Mouse (Mus musculus) limb, embryonic 10.5 days (tissue): ENCODE measurements at regions not wholly inside any gene's neighbourhood (a gene's known extent, or its start where the extent isn't known, plus 50 kb on each side); places are given as distances from the start of the nearest gene placed in this dataset.

Experiments used
- DNase-seq: peaks from one replicate; pipeline ENCODE4 v3.0.0-alpha.2; 2017; ENCODE audit warnings: low spot score
- H3K27ac ChIP-seq: fragments of 300-500 bp; sonication (generic); 2 replicates; pipeline ENCODE4 v1.5.1; 2016; ENCODE audit warnings: mild to moderate bottlenecking
- H3K27me3 ChIP-seq: fragments of 300-500 bp; sonication (generic); 2 replicates; pipeline ENCODE4 v1.6.1; 2016; ENCODE audit warnings: low read depth, mild to moderate bottlenecking; ENCODE audit not compliant: poor library complexity, severe bottlenecking
- H3K36me3 ChIP-seq: fragments of 300-500 bp; sonication (generic); 2 replicates; pipeline ENCODE4 v1.6.1; 2016; ENCODE audit warnings: mild to moderate bottlenecking, moderate library complexity
- H3K4me1 ChIP-seq: fragments of 300-500 bp; sonication (generic); 2 replicates; pipeline ENCODE4 v1.6.1; 2016
- H3K4me3 ChIP-seq: fragments of 300-500 bp; sonication (generic); 2 replicates; pipeline ENCODE4 v1.5.1; 2016; ENCODE audit warnings: mild to moderate bottlenecking, moderate library complexity
- H3K9me3 ChIP-seq: fragments of 300-500 bp; sonication (generic); replicated peaks from 2 replicates; pipeline ENCODE4 v1.6.1; 2016; ENCODE audit warnings: mild to moderate bottlenecking
- WGBS: fragments of 180-500 bp; shearing (Covaris S2); methylation state at CpG from one replicate; pipeline ENCODE4 v1.1.7; 2016; 5-methylcytosine and 5-hydroxymethylcytosine counted together

DNA sequence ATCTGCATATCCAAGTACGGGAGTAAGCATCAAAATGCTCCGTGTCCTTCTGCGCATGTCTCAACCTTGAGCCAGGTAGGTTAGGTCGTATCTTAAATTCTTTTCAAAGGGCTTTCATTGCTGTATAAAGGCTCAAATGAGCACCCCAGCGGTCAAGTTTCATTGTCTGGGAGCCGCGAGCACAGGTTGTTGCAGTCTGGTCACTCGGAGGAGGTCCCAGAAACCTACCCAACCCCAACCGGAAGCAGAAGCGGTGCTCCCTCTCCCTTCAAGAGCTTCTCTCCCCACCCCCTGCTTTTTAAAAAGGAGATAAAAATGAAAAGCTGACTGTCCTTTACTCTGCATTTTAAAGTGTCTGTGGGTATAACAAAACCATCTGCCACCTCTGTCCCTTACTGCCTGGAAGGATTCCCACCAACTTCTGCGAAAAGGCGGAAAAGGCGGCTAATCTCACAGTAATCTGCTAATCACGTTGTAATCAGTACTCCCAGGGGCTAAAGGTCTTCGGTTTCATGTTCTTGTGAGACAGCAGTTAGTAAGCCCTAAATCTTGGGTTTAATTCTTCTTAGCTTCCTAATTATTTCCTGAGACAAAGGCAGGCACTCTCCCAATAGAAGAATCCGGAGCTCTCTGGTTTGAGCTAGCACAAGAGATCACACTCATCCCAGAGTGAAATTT is 2081.0 kb downstream of the A830018L16Rik start:
- Histone ChIP-seq H3K27ac (0 out of 2 replicates have a peak overlapping the region, but pooled peaks have one; percentile 40), H3K4me1 (peaks cover 7% of the 10 kb centered on the region), H3K4me3 (peak overlapping the region; percentile 40), H3K9me3 (no peaks in the 10 kb centered on the region), H3K27me3 (no peaks in the 10 kb centered on the region), H3K36me3 (no peaks in the 10 kb centered on the region)
- WGBS, result 21% methylated on average over 16 of the region's 16 CpGs
- DNase-seq, result peak; percentile 38

DNA sequence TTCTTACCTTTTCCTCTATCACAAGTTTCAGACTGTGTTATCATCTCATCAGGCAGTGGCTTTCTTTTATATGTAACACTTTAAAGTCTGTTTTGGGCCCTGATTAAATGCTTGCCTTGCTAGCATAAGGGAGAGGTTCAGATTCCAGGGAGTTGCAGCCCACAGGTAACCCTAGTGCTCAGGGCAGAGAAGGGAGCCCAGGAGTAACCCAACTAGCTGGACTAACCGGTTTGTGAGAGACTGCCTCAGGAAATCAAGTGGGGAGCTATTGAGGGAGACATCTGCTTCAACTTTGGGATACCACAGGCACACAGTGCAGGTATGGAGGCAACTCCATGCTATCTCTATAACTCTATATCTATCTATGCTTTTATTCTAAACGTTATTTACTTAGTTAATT is 2082.5 kb downstream of the A830018L16Rik start:
- H3K4me3 ChIP-seq, result no peak overlapping the region
- peaks cover 7% of the 10 kb centered on the region for H3K4me1 ChIP-seq
- 20% methylated on average over 2 of the region's 2 CpGs for WGBS
- H3K27me3 ChIP-seq, result no peaks in the 10 kb centered on the region
- no peak overlapping the region for H3K27ac ChIP-seq
- H3K9me3 ChIP-seq, result no peaks in the 10 kb centered on the region
- H3K36me3 ChIP-seq, result no peaks in the 10 kb centered on the region
- no peak for DNase-seq

DNA sequence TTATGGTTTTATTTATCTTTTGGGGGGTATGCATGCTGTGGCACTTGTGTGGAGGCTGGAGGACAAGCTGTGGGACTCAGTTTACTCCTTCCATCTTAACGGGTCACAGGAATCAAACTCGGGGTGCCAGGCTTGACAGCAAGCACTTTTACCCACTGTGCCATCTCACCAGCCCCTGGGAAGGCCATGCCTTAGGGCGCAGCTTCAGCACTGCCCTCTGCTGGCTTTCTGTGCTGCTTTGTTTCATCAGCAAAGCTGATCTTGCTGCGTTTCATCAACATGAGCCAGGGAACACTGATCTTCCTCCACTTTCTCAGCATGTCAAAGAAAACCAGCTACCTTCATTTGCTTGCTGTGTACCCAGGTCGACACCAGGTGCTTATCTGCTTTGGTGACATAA is 2086.6 kb downstream of the A830018L16Rik start:
- H3K36me3 ChIP-seq, result no peaks in the 10 kb centered on the region
- 31% methylated on average over 5 of the region's 5 CpGs for WGBS
- H3K27me3 ChIP-seq, result no peaks in the 10 kb centered on the region
- peak; percentile 35 for DNase-seq
- H3K4me1 ChIP-seq, result no peaks in the 10 kb centered on the region
- no peak overlapping the region for H3K27ac ChIP-seq
- H3K9me3 ChIP-seq, result no peaks in the 10 kb centered on the region
- H3K4me3 ChIP-seq, result no peak overlapping the region

DNA sequence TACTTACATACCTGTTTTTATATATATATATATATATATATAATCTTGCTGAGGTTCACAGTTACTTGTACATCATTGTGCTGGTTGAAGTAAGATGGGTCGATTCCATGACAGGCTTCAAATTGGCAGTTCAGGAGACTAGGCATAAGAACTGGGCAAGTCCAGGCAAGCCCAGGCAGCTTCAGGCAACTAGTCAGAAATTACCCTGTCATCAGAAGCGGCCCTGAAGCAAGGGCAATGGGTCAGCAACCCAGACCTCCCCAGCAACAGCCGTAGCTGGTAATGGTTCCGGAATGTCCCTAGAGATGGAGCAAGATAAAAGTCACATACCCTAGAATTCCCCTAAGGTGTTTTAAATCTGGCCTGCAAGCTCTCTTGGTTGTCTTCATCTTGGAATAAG is 2088.0 kb downstream of the A830018L16Rik start:
- Histone ChIP-seq H3K27ac (no peak overlapping the region), H3K36me3 (no peaks in the 10 kb centered on the region), H3K4me1 (no peaks in the 10 kb centered on the region), H3K27me3 (no peaks in the 10 kb centered on the region), H3K9me3 (no peaks in the 10 kb centered on the region), H3K4me3 (no peak overlapping the region)
- no peak for DNase-seq
- 60% methylated on average over 4 of the region's 4 CpGs for WGBS

DNA sequence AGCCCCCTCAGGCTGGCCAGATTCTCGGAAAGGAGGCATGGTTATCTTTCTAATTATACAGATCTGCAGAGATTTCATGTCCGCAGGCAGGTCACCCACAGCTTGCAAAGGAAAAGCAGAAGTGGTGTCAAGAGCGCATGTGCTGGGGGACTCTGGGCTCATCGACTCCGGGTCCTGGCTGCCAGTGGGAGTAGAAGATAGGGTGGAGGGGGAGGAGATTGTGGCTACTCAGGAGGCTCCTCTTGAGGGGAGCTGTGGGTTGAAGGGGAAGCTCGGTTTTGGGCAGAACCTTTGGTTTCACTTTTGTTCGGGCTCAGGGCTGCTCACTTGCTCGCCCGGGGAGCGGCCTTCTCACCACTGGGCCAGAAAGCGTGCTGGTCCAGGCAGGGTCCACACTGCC is 2099.9 kb downstream of the A830018L16Rik start:
- Histone ChIP-seq H3K27me3 (no peaks in the 10 kb centered on the region), H3K4me3 (no peak overlapping the region), H3K4me1 (no peaks in the 10 kb centered on the region), H3K9me3 (no peaks in the 10 kb centered on the region), H3K27ac (no peak overlapping the region), H3K36me3 (no peaks in the 10 kb centered on the region)
- DNase-seq, result no peak
- WGBS, result 96% methylated on average over 11 of the region's 11 CpGs
